Mouse (Mus musculus) embryonic facial prominence, embryonic 14.5 days (tissue): ENCODE data around the gene Hist1h2ag. TPM values are rescaled to one million over a fixed set of nuclear protein-coding genes. Genes with fewer than 3 reads are reported as not detected.

Experiments
- ATAC-seq: fragments of 200-750 bp; cut with Nextera tagmentation; 2 replicates; pipeline ENCODE4 v1.8.0; 2017; ENCODE audit warnings: low read depth, moderate number of reproducible peaks, moderate TSS enrichment
- DNase-seq: peaks from one replicate; pipeline ENCODE4 v3.0.0-alpha.2; 2015; ENCODE audit warnings: low spot score
- H3K27ac ChIP-seq: fragments of 300-500 bp; sonication (generic); replicated peaks from 2 replicates; pipeline ENCODE4 v1.5.1; 2014; ENCODE audit warnings: low read depth, mild to moderate bottlenecking, low read length, moderate library complexity
- H3K27me3 ChIP-seq: fragments of 300-500 bp; sonication (generic); replicated peaks from 2 replicates; pipeline ENCODE4 v1.6.1; 2014; ENCODE audit warnings: low read length; ENCODE audit not compliant: control insufficient read depth, insufficient read depth
- H3K36me3 ChIP-seq: fragments of 300-500 bp; sonication (generic); 2 replicates; pipeline ENCODE4 v1.6.1; 2014; ENCODE audit warnings: low read length, mixed read lengths; ENCODE audit not compliant: control insufficient read depth, insufficient read depth
- H3K4me1 ChIP-seq: fragments of 300-500 bp; sonication (generic); 2 replicates; pipeline ENCODE4 v1.6.1; 2014; ENCODE audit warnings: antibody characterized with exemption, low read length; ENCODE audit not compliant: control insufficient read depth, insufficient read depth
- H3K4me2 ChIP-seq: fragments of 300-500 bp; sonication (generic); 2 replicates; pipeline ENCODE4 v1.6.1; 2014; ENCODE audit warnings: low read depth, mild to moderate bottlenecking, low read length, moderate library complexity, mixed read lengths
- H3K4me3 ChIP-seq: fragments of 300-500 bp; sonication (generic); 2 replicates; pipeline ENCODE4 v1.5.1; 2014; ENCODE audit warnings: low read depth, mild to moderate bottlenecking, low read length
- H3K9ac ChIP-seq: fragments of 300-500 bp; sonication (generic); 2 replicates; pipeline ENCODE4 v1.6.1; 2014; ENCODE audit warnings: low read depth, mild to moderate bottlenecking, low read length, moderate library complexity, mixed read lengths
- H3K9me3 ChIP-seq: fragments of 300-500 bp; sonication (generic); 2 replicates; pipeline ENCODE4 v1.6.1; 2016; ENCODE audit warnings: low read length; ENCODE audit not compliant: control insufficient read depth
- WGBS: fragments of 180-500 bp; shearing (Covaris S2); extraction: QIAGEN DNeasy Blood & Tissue Kit; methylation state at CpG from one replicate; pipeline ENCODE4 v1.1.7; 2014; 5-methylcytosine and 5-hydroxymethylcytosine counted together
- polyA plus RNA-seq: library from polyadenylated mRNA; unstranded; fragments of >200 nt; fragmentation: Nextera tagmentation; extraction: Ambion mirVana; gene quantifications from 2 replicates; pipeline ENCODE4 v1.2.1, GENCODE M21; 2014

Gene Hist1h2ag
- polyA plus RNA-seq, 1 experiment from 2014 or later = 24.9 TPM

DNA sequence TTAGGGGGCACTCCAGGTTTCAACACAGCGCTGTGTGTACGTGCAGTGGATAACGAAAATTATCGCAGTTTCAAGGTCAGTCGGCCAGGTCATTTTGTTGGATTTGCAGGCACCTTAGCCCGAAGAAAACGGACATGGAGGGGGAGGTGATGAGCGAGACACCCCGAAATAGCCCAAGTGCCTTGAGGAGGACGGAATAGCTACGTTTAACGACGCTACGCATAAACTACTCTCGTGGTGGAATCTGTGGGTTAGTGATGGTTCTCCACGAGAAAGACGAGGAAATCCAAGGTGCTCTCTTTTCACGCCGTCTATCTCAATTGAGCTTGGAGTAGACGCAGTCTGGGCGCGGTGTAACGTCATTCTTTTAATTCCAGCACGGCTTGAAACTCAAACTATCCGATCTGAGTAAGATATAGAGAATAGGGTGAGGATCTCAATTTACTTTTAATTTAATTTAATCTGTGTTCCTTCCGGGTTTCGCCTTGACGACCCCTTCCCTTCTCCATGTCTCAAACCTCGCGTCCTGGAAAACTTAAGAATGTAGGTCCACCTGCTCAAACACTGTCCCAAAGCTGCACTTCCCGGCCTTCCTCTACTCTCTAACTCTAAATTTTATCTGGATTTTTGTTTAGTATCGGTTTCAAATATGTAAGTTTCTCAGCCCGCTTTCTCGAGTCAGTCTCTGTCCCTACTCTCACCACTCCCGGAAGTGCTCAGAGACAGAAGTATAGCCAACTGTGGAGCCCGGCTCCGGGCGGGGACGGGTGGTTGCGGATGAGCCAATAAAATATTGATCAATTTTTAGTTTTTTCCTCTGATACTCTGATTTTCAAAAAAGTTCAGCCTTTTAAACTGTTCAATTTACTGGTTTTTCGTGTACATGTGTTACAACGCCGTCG lies 22.6 kb downstream of the Hist1h2ag start:
- 1% methylated on average over 44 of the region's 44 CpGs for WGBS
- no peak for ATAC-seq
- peaks cover 38% of the 10 kb centered on the region for H3K27me3 ChIP-seq

DNA sequence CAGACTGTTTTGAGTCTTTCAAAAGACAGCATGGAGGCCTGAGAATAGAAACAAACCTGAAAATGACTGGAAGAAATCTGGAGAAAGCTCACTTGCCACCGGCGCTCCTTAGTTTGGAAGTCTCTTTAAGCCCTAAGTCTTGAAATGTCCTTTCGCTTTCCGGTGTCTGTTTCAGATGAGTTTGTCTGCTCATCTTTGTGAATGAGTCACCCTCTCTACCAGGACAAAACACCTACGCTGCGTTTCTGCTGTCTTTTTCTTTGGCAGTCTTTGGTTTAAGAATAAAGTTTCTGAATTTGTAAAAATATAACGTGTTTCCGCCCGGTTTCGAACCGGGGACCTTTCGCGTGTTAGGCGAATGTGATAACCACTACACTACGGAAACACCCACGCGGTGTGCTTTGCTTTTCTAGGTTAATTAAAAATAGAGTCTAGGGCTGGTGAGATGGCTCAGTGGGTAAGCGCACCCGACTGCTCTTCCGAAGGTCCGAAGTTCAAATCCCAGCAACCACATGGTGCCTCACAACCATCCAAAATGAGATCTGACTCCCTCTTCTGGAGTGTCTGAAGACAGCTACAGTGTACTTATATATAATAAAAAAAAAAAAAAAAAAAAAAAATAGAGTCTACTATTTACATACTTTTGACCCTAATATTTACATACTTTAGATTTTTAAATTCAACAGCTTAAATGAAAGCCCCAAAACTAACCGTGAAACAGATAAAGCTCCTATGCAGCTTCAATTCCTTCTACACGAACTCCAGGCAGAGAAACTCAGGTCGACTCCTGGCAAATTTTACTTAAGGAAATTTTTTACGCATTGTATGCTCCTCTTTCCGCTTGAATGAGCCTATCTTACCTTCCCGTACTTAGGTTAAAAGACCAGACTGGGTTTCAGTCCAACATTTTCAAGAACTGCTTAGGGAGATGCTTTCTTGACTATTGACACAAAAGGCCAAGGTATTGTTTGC lies 27.0 kb downstream of the Hist1h2ag start:
- peak overlapping the region; percentile 24; the same call in 1 of the 2 replicates for H3K4me2 ChIP-seq
- H3K9ac ChIP-seq = no peak overlapping the region
- peak; percentile 73 for DNase-seq
- no peaks in the 10 kb centered on the region for H3K4me1 ChIP-seq
- peaks cover 76% of the 10 kb centered on the region for H3K27me3 ChIP-seq
- peak overlapping the region; percentile 0; the same call in 1 of the 2 replicates for H3K4me3 ChIP-seq
- 14% methylated on average over 27 of the region's 27 CpGs for WGBS
- no peak overlapping the region for H3K27ac ChIP-seq
- H3K9me3 ChIP-seq = peaks cover 7% of the 10 kb centered on the region; the same call in 1 of the 2 replicates
- peak; percentile 79; the same call in 1 of the 2 replicates for ATAC-seq
- H3K36me3 ChIP-seq = no peaks in the 10 kb centered on the region

More for the DNA sequence above, 22.6 kb downstream of the Hist1h2ag start:
- Histone ChIP-seq H3K9me3 (peaks cover 4% of the 10 kb centered on the region; the same call in 1 of the 2 replicates), H3K36me3 (no peaks in the 10 kb centered on the region), H3K4me1 (no peaks in the 10 kb centered on the region), H3K4me3 (peak overlapping the region; percentile 43), H3K4me2 (peak overlapping the region; percentile 67), H3K27ac (no peak overlapping the region), H3K9ac (peak overlapping the region; percentile 53)
- DNase-seq = no peak

DNA sequence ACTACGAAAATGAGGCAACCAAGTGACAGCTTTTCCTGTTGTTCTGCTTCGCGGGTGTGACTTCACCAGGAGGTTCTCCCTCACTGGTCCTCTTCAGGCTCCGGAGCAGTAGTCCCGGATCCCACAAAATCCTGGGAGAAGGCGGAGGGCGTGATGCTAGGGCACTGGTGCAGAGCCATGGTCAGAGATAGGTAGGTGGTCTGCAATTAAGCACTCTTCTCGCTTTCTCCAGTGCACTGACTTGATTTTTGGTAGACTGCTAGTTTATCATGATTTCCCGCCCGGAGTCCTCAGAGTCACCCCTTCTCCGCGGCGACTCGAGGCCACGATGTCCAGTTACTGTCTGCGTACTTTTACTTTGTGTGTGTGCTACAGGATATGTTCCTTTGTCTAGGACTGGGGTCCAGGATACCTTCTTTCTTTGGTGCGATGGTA lies 28.3 kb downstream of the Hist1h2ag start:
- no peak for ATAC-seq

DNA sequence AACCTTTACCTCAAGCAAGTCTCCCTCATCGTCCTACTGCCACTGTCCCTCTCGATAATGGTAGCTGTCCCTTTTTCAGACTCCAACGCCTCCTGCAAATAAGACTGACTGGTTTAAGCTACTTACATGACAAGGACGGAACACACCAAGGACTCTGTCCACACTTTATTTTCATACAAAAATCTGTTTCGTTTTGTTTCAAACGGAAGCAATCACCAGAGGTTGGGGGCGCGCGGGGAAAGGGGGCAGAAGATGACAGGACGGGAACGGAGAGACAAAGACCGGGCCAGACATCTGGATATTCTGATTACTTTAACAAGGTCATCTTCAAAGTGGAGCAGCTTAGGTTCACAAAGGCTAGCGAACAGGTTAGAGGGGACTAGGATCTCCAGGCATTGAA lies 29.0 kb downstream of the Hist1h2ag start:
- Histone ChIP-seq H3K4me1 (no peaks in the 10 kb centered on the region), H3K27me3 (peaks cover 81% of the 10 kb centered on the region), H3K4me2 (no peak overlapping the region), H3K9ac (no peak overlapping the region), H3K36me3 (no peaks in the 10 kb centered on the region), H3K9me3 (peaks cover 7% of the 10 kb centered on the region; the same call in 1 of the 2 replicates), H3K4me3 (no peak overlapping the region), H3K27ac (no peak overlapping the region)
- 20% methylated on average over 13 of the region's 13 CpGs for WGBS
- ATAC-seq (no peak), DNase-seq (no peak)

More for the DNA sequence above, 28.3 kb downstream of the Hist1h2ag start:
- Histone ChIP-seq H3K4me1 (no peaks in the 10 kb centered on the region), H3K4me3 (peak overlapping the region; percentile 4; the same call in 1 of the 2 replicates), H3K9me3 (peaks cover 7% of the 10 kb centered on the region; the same call in 1 of the 2 replicates), H3K27me3 (peaks cover 81% of the 10 kb centered on the region), H3K36me3 (no peaks in the 10 kb centered on the region), H3K4me2 (peak overlapping the region; percentile 8; the same call in 1 of the 2 replicates), H3K27ac (no peak overlapping the region), H3K9ac (no peak overlapping the region)
- no peak for DNase-seq
- 27% methylated on average over 17 of the region's 17 CpGs for WGBS

DNA sequence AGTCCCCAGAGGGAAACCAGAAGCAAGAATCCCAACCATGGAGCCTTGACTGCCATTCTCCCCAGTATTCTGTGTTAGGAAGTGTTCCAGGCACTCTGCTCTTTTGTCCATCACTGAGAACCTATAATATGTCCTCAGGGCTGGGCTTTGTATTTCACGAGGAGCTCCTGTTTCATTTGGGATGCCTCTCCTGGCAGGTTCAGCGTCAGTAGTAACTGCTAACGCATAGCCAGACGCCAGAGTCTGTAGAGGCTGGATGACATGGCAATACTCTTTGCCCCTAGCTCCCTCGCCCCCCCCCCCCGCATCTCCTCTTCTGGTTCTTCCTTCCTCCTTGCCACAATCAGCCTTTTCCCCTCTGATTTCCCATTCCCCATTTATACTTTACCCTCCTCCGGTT lies 33.1 kb downstream of the Hist1h2ag start, which contains the start of gene Prss16:
TSS of gene Prss16 (minus strand) at position 101 of the 400 bp plus-strand sequence.
- Histone ChIP-seq H3K4me1 (peaks cover 5% of the 10 kb centered on the region), H3K27ac (no peak within 1 kb of the TSS), H3K4me2 (no peak within 1 kb of the TSS), H3K36me3 (no peaks in the 10 kb centered on the region), H3K27me3 (peaks cover 94% of the 10 kb centered on the region), H3K9me3 (no peaks in the 10 kb centered on the region), H3K4me3 (no peak within 1 kb of the TSS), H3K9ac (no peak within 1 kb of the TSS)
- 35% methylated on average over 6 of the region's 7 CpGs for WGBS
- no peak for DNase-seq
- ATAC-seq = no peak

DNA sequence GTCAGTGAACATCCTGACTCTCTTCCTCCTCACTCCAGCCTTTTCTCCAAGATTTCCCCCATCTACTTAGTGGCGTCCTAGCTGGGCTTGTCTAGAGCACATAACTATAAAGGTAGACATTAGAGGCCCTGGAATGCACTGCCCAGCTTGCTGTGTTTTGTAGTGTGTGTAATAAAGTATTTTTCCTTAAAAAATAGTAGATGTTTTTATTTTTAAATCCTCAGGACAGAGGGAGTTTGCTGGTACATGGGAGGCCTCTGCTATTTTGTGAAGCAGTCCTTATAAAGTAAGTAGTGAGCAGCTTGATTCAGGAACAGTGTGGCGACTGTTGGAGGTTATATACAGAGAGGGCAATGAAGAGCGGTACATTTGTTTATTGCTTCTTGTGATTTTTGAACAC lies 34.0 kb downstream of the Hist1h2ag start:
- WGBS = 73% methylated on average over 3 of the region's 3 CpGs
- Histone ChIP-seq H3K4me3 (no peak overlapping the region), H3K4me1 (peaks cover 5% of the 10 kb centered on the region), H3K27me3 (peaks cover 94% of the 10 kb centered on the region), H3K27ac (no peak overlapping the region), H3K9ac (no peak overlapping the region), H3K36me3 (no peaks in the 10 kb centered on the region), H3K4me2 (no peak overlapping the region), H3K9me3 (no peaks in the 10 kb centered on the region)
- DNase-seq = no peak
- ATAC-seq = no peak

DNA sequence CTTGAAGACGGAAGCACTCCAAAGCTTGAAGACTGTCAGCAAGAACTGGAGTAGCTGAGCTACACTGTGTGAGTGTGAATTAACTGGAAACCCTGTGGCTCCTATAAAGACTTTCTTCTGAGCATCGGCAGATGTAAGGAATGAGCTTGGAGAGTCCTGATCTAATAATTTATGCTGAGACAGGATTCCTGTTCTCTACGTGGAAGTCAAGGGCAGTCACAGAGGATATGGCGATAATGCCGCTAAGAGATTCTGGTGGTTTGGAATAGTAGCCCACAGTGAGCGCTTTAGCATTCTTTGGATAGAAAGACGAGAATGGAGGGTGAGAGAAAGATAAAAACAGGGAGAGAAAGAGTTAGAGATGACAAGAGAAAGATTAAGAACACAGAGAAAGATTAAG lies 34.9 kb downstream of the Hist1h2ag start:
- Histone ChIP-seq H3K4me2 (no peak overlapping the region), H3K9ac (no peak overlapping the region), H3K4me1 (peaks cover 5% of the 10 kb centered on the region), H3K27ac (no peak overlapping the region), H3K36me3 (no peaks in the 10 kb centered on the region), H3K4me3 (no peak overlapping the region), H3K9me3 (no peaks in the 10 kb centered on the region), H3K27me3 (peaks cover 95% of the 10 kb centered on the region)
- ATAC-seq (no peak), DNase-seq (no peak)
- 57% methylated on average over 7 of the region's 7 CpGs for WGBS

DNA sequence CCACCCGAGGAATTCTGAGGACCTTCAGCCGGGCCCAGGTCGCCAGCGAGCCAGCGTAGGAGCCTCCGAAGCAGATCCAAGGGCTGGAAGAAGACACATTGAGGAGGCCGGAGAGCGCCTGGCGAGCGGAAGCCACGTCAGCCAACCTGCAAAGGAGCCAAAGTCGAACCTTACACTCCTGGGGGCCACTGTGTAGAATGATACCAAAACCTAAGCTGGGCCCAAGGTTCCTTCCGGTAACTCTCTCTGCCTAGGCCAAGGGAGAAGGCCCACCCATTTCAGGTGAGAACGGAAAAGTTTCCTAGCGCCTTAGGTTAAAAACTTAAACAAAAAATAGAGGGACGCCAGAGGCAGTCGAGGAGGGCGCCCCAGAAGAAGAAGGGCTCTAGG lies 35.6 kb downstream of the Hist1h2ag start:
- whole genome bisulfite sequencing = 4% methylated on average over 18 of the region's 18 CpGs
- Histone ChIP-seq H3K27me3 (peaks cover 95% of the 10 kb centered on the region), H3K9me3 (no peaks in the 10 kb centered on the region), H3K27ac (no peak overlapping the region), H3K4me2 (peak overlapping the region; percentile 92), H3K36me3 (no peaks in the 10 kb centered on the region), H3K9ac (0 out of 2 replicates have a peak overlapping the region, but pooled peaks have one; percentile 57), H3K4me1 (peaks cover 5% of the 10 kb centered on the region), H3K4me3 (peak overlapping the region; percentile 54)
- DNase-seq = no peak
- ATAC-seq = no peak
